Mouse (Mus musculus) limb, embryonic 12.5 days (tissue): ENCODE results near the gene Tmem80. TPM values are rescaled to one million over a fixed set of nuclear protein-coding genes. Genes with fewer than 3 reads are reported as not detected.
A peak's percentile ranks its signal among the peaks of the same experiment; 100 is the strongest.

ENCODE experiments used
- ATAC-seq: fragments of 200-750 bp; cut with Nextera tagmentation; 2 replicates; pipeline ENCODE4 v1.8.0; 2017; ENCODE audit warnings: low read depth, moderate TSS enrichment; ENCODE audit not compliant: insufficient number of reproducible peaks, insufficient read depth, low FRiP score, low TSS enrichment
- H3K27ac ChIP-seq: fragments of 300-500 bp; sonication (generic); 2 replicates; pipeline ENCODE4 v1.5.1; 2016; ENCODE audit warnings: mild to moderate bottlenecking, moderate library complexity
- H3K27me3 ChIP-seq: fragments of 300-500 bp; sonication (generic); 2 replicates; pipeline ENCODE4 v1.6.1; 2016; ENCODE audit warnings: mild to moderate bottlenecking, moderate library complexity
- H3K36me3 ChIP-seq: fragments of 300-500 bp; sonication (generic); 2 replicates; pipeline ENCODE4 v1.6.1; 2016; ENCODE audit warnings: mild to moderate bottlenecking, moderate library complexity
- H3K4me1 ChIP-seq: fragments of 300-500 bp; sonication (generic); replicated peaks from 2 replicates; pipeline ENCODE4 v1.6.1; 2016
- H3K4me2 ChIP-seq: fragments of 300-500 bp; sonication (generic); 2 replicates; pipeline ENCODE4 v1.6.1; 2016; ENCODE audit warnings: mild to moderate bottlenecking, moderate library complexity
- H3K4me3 ChIP-seq: fragments of 300-500 bp; sonication (generic); replicated peaks from 2 replicates; pipeline ENCODE4 v1.5.1; 2016; ENCODE audit warnings: mild to moderate bottlenecking
- H3K9ac ChIP-seq: fragments of 300-500 bp; sonication (generic); replicated peaks from 2 replicates; pipeline ENCODE4 v1.6.1; 2016; ENCODE audit warnings: mild to moderate bottlenecking, moderate library complexity
- H3K9me3 ChIP-seq: fragments of 300-500 bp; sonication (generic); 2 replicates; pipeline ENCODE4 v1.6.1; 2016; ENCODE audit warnings: mild to moderate bottlenecking, moderate library complexity
- WGBS: fragments of 180-500 bp; shearing (Covaris S2); methylation state at CpG from one replicate; pipeline ENCODE4 v1.1.7; 2016; 5-methylcytosine and 5-hydroxymethylcytosine counted together
- polyA plus RNA-seq: library from polyadenylated mRNA; unstranded; fragments of >200 nt; fragmentation: Nextera tagmentation; extraction: Ambion mirVana; gene quantifications from 2 replicates; pipeline ENCODE4 v1.2.1, GENCODE M21; 2016

The Tmem80 gene
- polyA plus RNA-seq, 1 experiment from 2014 or later, result 52.0 TPM

GRCm38 (mm10) chr7:141326546-141327446 lies 743 bp upstream of the Tmem80 start:
- peak; percentile 14; the same call in 1 of the 2 replicates for ATAC-seq
- H3K27me3 ChIP-seq, result no peaks in the 10 kb centered on the region

GRCm38 (mm10) chr7:141328373-141328990 lies 943 bp downstream of the Tmem80 start:
- peak; percentile 44 for ATAC-seq
- peaks cover 23% of the 10 kb centered on the region for H3K4me1 ChIP-seq
- peak overlapping the region; percentile 97 for H3K4me2 ChIP-seq
- H3K4me3 ChIP-seq, result peak overlapping the region; percentile 63
- peaks cover 26% of the 10 kb centered on the region for H3K36me3 ChIP-seq
- no peaks in the 10 kb centered on the region for H3K9me3 ChIP-seq
- 19% methylated on average over 24 of the region's 24 CpGs for WGBS
- H3K9ac ChIP-seq, result peak overlapping the region; percentile 95
- H3K27me3 ChIP-seq, result no peaks in the 10 kb centered on the region
- H3K27ac ChIP-seq, result peak overlapping the region; percentile 99

More at GRCm38 (mm10) chr7:141326546-141327446, 743 bp upstream of the Tmem80 start:
- Histone ChIP-seq H3K9ac (peak overlapping the region; percentile 95), H3K4me1 (peaks cover 23% of the 10 kb centered on the region), H3K4me2 (peak overlapping the region; percentile 97), H3K4me3 (peak overlapping the region; percentile 63), H3K36me3 (peaks cover 26% of the 10 kb centered on the region), H3K9me3 (no peaks in the 10 kb centered on the region), H3K27ac (peak overlapping the region; percentile 99)
- 5% methylated on average over 35 of the region's 35 CpGs for WGBS

- no peak overlapping the region for H3K4me2 ChIP-seq
- H3K4me3 ChIP-seq, result no peak overlapping the region
- ATAC-seq, result no peak
- no peaks in the 10 kb centered on the region for H3K9me3 ChIP-seq
- H3K36me3 ChIP-seq, result peaks cover 33% of the 10 kb centered on the region
- no peak overlapping the region for H3K9ac ChIP-seq
- H3K4me1 ChIP-seq, result peaks cover 15% of the 10 kb centered on the region
- H3K27ac ChIP-seq, result no peak overlapping the region
- no peaks in the 10 kb centered on the region for H3K27me3 ChIP-seq
These were observed 3.2 kb downstream of the Tmem80 start for GRCm38 (mm10) chr7:141330706-141331105.

DNA sequence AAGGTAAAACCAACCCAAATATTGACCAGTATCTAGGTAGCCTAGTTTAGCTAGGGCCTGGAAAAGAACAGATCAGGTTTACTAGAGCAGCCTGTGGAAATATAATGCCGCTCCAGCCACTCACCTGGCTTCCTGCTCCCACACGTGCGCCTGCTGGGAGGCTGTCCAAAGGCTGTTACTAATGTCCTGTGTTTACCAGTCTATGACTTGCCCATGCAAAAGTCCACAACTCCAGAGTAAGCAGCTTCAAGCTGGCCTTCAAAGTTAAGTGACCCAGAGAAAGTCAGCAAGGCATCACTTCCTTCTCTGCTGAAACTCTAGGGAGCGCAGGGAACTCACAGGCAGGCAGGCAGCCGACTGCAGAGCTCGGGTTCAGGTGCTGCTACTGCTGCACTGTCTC lies 4.5 kb downstream of the Tmem80 start:
- no peak overlapping the region for H3K9ac ChIP-seq
- no peak overlapping the region for H3K4me3 ChIP-seq
- H3K27me3 ChIP-seq, result no peaks in the 10 kb centered on the region
- H3K27ac ChIP-seq, result no peak overlapping the region
- no peak overlapping the region for H3K4me2 ChIP-seq
- ATAC-seq, result no peak
- H3K4me1 ChIP-seq, result peaks cover 2% of the 10 kb centered on the region
- H3K36me3 ChIP-seq, result peaks cover 41% of the 10 kb centered on the region
- 80% methylated on average over 6 of the region's 6 CpGs for WGBS
- no peaks in the 10 kb centered on the region for H3K9me3 ChIP-seq

DNA sequence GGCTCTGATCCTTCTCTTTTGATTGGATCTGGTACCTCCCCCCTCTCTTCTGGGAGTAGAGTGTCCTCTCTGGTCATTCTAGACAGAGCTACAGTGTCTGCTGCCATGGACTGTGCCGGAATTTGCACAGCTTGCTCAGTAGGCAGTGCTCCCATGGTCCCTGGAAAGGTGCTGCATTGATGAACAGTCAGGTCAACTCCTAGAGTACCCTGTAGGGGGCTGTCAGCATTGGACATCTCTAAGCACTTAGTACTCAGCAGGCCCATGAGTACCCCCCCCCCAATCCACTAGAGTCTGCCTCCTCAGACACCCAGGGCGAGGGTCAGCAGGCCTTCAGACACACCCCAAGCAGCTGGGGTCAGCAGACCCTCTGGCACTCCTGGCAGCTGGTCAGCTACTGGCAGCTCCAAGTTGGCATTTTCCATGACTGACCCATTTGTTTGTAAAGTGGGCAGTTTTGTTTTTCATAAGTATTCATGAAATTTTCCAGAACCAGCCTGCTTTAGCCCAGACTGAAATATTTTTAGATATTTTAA lies 7.6 kb downstream of the Tmem80 start:
- Histone ChIP-seq H3K4me3 (no peak overlapping the region), H3K4me2 (no peak overlapping the region), H3K9me3 (no peaks in the 10 kb centered on the region), H3K9ac (no peak overlapping the region), H3K4me1 (peaks cover 16% of the 10 kb centered on the region), H3K27me3 (peaks cover 25% of the 10 kb centered on the region), H3K27ac (no peak overlapping the region), H3K36me3 (peaks cover 41% of the 10 kb centered on the region)
- 86% methylated on average over 2 of the region's 2 CpGs for WGBS
- ATAC-seq, result no peak

- no peak overlapping the region for H3K27ac ChIP-seq
- H3K9ac ChIP-seq, result no peak overlapping the region
- H3K4me3 ChIP-seq, result no peak overlapping the region
- 88% methylated on average over 4 of the region's 4 CpGs for WGBS
- no peak overlapping the region for H3K4me2 ChIP-seq
- peaks cover 41% of the 10 kb centered on the region for H3K36me3 ChIP-seq
- no peaks in the 10 kb centered on the region for H3K9me3 ChIP-seq
- H3K4me1 ChIP-seq, result peaks cover 16% of the 10 kb centered on the region
- ATAC-seq, result no peak
- peaks cover 25% of the 10 kb centered on the region for H3K27me3 ChIP-seq
These were observed 8.1 kb downstream of the Tmem80 start for GRCm38 (mm10) chr7:141335682-141336081.

- WGBS, result 74% methylated on average over 3 of the region's 3 CpGs
These were observed 8.8 kb downstream of the Tmem80 start for GRCm38 (mm10) chr7:141336296-141336695.

DNA sequence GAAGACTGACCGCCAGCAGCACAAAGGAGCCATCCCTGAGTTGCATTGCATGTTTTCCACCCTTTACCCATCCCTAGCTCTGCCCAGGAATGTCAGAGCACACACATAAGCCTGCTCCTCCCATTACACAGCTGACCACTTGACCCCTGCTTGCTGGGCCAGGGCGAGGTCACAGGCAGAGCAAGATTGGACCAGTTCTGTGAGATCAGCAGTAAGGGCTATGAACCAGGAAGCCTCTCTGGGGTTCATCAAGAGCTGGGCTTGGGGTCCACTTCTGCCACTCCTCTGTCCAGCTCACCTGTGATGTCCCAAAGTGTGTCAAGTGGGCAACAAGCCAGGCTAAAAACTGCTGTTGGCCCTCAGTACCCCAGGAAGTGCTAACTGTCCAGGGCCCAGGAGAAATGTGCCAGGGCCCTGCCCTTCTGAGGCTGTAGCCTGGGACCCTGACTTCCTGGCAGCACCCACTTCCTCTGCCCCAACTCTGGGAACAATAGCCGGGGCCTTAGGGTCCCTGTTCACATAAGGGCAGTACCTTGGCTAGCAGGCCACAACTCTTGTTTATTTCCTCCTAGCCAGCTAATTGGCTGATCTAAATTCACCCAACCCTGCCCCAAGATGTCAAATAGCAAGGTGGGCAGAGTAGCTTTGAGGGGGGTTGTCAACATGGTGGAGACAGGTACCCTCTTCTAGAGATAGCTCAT lies 10.3 kb downstream of the Tmem80 start:
- Histone ChIP-seq H3K36me3 (peaks cover 31% of the 10 kb centered on the region), H3K4me1 (peaks cover 16% of the 10 kb centered on the region), H3K27ac (no peak overlapping the region), H3K4me3 (no peak overlapping the region), H3K9me3 (no peaks in the 10 kb centered on the region), H3K9ac (no peak overlapping the region; the same call in 1 of the 2 replicates), H3K4me2 (no peak overlapping the region; the same call in 1 of the 2 replicates), H3K27me3 (peaks cover 25% of the 10 kb centered on the region)
- WGBS, result 74% methylated on average over 3 of the region's 3 CpGs
- no peak for ATAC-seq

More at GRCm38 (mm10) chr7:141336296-141336695, 8.8 kb downstream of the Tmem80 start:
- Histone ChIP-seq H3K4me3 (no peak overlapping the region), H3K4me1 (peaks cover 16% of the 10 kb centered on the region), H3K27me3 (peaks cover 25% of the 10 kb centered on the region), H3K36me3 (peaks cover 41% of the 10 kb centered on the region), H3K9ac (no peak overlapping the region), H3K27ac (no peak overlapping the region), H3K4me2 (no peak overlapping the region), H3K9me3 (no peaks in the 10 kb centered on the region)
- no peak for ATAC-seq

DNA sequence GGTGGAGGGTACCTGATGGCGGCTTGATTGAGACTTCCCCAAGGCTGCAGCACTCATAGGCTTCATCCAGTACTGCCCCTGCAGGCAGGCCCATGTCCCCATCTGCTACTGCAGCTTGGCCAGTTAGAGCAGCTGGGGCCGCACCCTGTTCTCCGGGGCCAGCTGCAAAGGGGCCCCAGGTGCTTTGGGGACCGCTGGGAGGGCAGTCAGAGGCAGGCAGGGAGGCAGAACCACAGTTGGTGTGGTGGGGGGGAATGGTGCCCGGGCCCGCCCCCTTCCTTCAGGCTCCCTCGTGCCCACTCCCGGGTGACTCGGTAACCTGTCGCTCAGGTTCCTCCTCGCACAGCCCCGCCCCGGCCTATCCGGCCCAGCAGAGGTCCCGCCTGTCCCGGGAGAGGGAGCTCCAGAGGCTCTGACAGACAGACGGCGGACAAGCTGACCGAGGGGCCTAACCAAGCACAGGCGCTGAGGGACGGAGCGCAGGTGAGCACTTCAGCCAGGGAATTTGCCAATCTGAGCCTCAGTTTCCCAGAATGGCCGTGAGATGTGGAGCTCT lies 11.1 kb downstream of the Tmem80 start, which contains the start of gene Eps8l2:
Gene Eps8l2 (plus strand): TSS at position 305 of the 556 bp plus-strand sequence.
- Histone ChIP-seq H3K27me3 (peaks cover 25% of the 10 kb centered on the region), H3K4me2 (peak within 1 kb of the TSS; percentile 62), H3K4me1 (peaks cover 16% of the 10 kb centered on the region), H3K4me3 (peak within 1 kb of the TSS; percentile 30), H3K9me3 (no peaks in the 10 kb centered on the region), H3K36me3 (peaks cover 23% of the 10 kb centered on the region), H3K9ac (peak within 1 kb of the TSS; percentile 53), H3K27ac (0 out of 2 replicates have a peak within 1 kb of the TSS, but pooled peaks have one; percentile 4)
- WGBS, result 3% methylated on average over 23 of the region's 23 CpGs
- ATAC-seq, result peak; percentile 47; the same call in 1 of the 2 replicates

GRCm38 (mm10) chr7:141339215-141339920 lies 11.8 kb downstream of the Tmem80 start:
- Histone ChIP-seq H3K27ac (no peak overlapping the region), H3K9me3 (no peaks in the 10 kb centered on the region), H3K4me1 (peaks cover 16% of the 10 kb centered on the region), H3K4me3 (peak overlapping the region; percentile 30), H3K36me3 (peaks cover 17% of the 10 kb centered on the region), H3K4me2 (peak overlapping the region; percentile 62), H3K9ac (peak overlapping the region; percentile 53), H3K27me3 (peaks cover 25% of the 10 kb centered on the region)
- 44% methylated on average over 20 of the region's 20 CpGs for WGBS
- no peak for ATAC-seq
